Mouse (Mus musculus): Measurements from ENCODE around the gene Chrng. TPM values are rescaled to one million over a fixed set of nuclear protein-coding genes. Genes with fewer than 3 reads are reported as not detected.

Chrng gene
- polyA plus RNA-seq, 1 experiment from 2014 or later: 2.2 TPM

- Histone ChIP-seq H3K9ac (replicated peaks; ENCODE audit: low read length) (no peak overlapping the region), H3K27ac (replicated peaks; ENCODE audit: low read depth, low read length) (no peak overlapping the region), H3K9me3 (replicated peaks; ENCODE audit: control insufficient read depth, low read length) (no peaks in the 10 kb centered on the region), H3K4me3 (ENCODE audit: low read depth, low read length) (no peak overlapping the region), H3K27me3 (ENCODE audit: control insufficient read depth, insufficient read depth, low read length) (peaks cover 28% of the 10 kb centered on the region), H3K4me1 (ENCODE audit: control insufficient read depth, insufficient read depth, low read length) (no peaks in the 10 kb centered on the region; the same call in 1 of the 2 replicates), H3K36me3 (replicated peaks; ENCODE audit: control insufficient read depth, insufficient read depth, low read depth, low read length) (no peaks in the 10 kb centered on the region), H3K4me2 (ENCODE audit: low read depth, low read length) (no peak overlapping the region)
- WGBS: 8% methylated on average over 13 of the region's 13 CpGs
- DNase-seq (ENCODE audit: low spot score): no peak
- no peak for ATAC-seq (replicated peaks; ENCODE audit: insufficient number of reproducible peaks, low FRiP score, low TSS enrichment, low read depth)
Observed at GRCm38 (mm10) chr1:87185526-87185925, 18.9 kb upstream of the Chrng start.

- peaks cover 28% of the 10 kb centered on the region for H3K27me3 ChIP-seq (ENCODE audit: control insufficient read depth, insufficient read depth, low read length)
- peak overlapping the region; percentile 62 for H3K9ac ChIP-seq (replicated peaks; ENCODE audit: low read length)
- H3K9me3 ChIP-seq (replicated peaks; ENCODE audit: control insufficient read depth, low read length): no peaks in the 10 kb centered on the region
- peak overlapping the region; percentile 88 for H3K4me2 ChIP-seq (ENCODE audit: low read depth, low read length)
- no peaks in the 10 kb centered on the region; the same call in 1 of the 2 replicates for H3K4me1 ChIP-seq (ENCODE audit: control insufficient read depth, insufficient read depth, low read length)
- ATAC-seq (replicated peaks; ENCODE audit: insufficient number of reproducible peaks, low FRiP score, low TSS enrichment, low read depth) (0 out of 2 replicates have a peak, but pooled peaks have one; percentile 53), DNase-seq (ENCODE audit: low spot score) (peak; percentile 47)
- H3K36me3 ChIP-seq (replicated peaks; ENCODE audit: control insufficient read depth, insufficient read depth, low read depth, low read length): no peaks in the 10 kb centered on the region
- H3K4me3 ChIP-seq (ENCODE audit: low read depth, low read length): peak overlapping the region; percentile 47
- 1% methylated on average over 54 of the region's 54 CpGs for WGBS
- H3K27ac ChIP-seq (replicated peaks; ENCODE audit: low read depth, low read length): no peak overlapping the region
Observed at GRCm38 (mm10) chr1:87186261-87187036, 18.0 kb upstream of the Chrng start.

GRCm38 (mm10) chr1:87187037-87187355, 17.5 kb upstream of the Chrng start:
- Histone ChIP-seq H3K4me3 (ENCODE audit: low read depth, low read length) (peak overlapping the region; percentile 47), H3K36me3 (replicated peaks; ENCODE audit: control insufficient read depth, insufficient read depth, low read depth, low read length) (no peaks in the 10 kb centered on the region), H3K4me2 (ENCODE audit: low read depth, low read length) (peak overlapping the region; percentile 88), H3K9ac (replicated peaks; ENCODE audit: low read length) (peak overlapping the region; percentile 62), H3K9me3 (replicated peaks; ENCODE audit: control insufficient read depth, low read length) (no peaks in the 10 kb centered on the region), H3K27ac (replicated peaks; ENCODE audit: low read depth, low read length) (no peak overlapping the region), H3K27me3 (ENCODE audit: control insufficient read depth, insufficient read depth, low read length) (peaks cover 28% of the 10 kb centered on the region), H3K4me1 (ENCODE audit: control insufficient read depth, insufficient read depth, low read length) (no peaks in the 10 kb centered on the region; the same call in 1 of the 2 replicates)
- ATAC-seq (replicated peaks; ENCODE audit: insufficient number of reproducible peaks, low FRiP score, low TSS enrichment, low read depth) (no peak), DNase-seq (ENCODE audit: low spot score) (peak; percentile 91)
- 0% methylated on average over 15 of the region's 15 CpGs for WGBS

GRCm38 (mm10) chr1:87190429-87190828, 14.0 kb upstream of the Chrng start, which contains the start of gene Chrnd:
TSS of gene Chrnd (plus strand) at chr1:87190607.
- ATAC-seq (replicated peaks; ENCODE audit: insufficient number of reproducible peaks, low FRiP score, low TSS enrichment, low read depth) (no peak), DNase-seq (ENCODE audit: low spot score) (no peak)
- no peaks in the 10 kb centered on the region for H3K9me3 ChIP-seq (replicated peaks; ENCODE audit: control insufficient read depth, low read length)
- H3K9ac ChIP-seq (replicated peaks; ENCODE audit: low read length): no peak within 1 kb of the TSS; the same call in 1 of the 2 replicates
- H3K4me1 ChIP-seq (ENCODE audit: control insufficient read depth, insufficient read depth, low read length): no peaks in the 10 kb centered on the region; the same call in 1 of the 2 replicates
- WGBS: 26% methylated on average over 4 of the region's 4 CpGs
- H3K27me3 ChIP-seq (ENCODE audit: control insufficient read depth, insufficient read depth, low read length): peaks cover 11% of the 10 kb centered on the region
- H3K36me3 ChIP-seq (replicated peaks; ENCODE audit: control insufficient read depth, insufficient read depth, low read depth, low read length): no peaks in the 10 kb centered on the region
- H3K4me3 ChIP-seq (ENCODE audit: low read depth, low read length): no peak within 1 kb of the TSS
- H3K27ac ChIP-seq (replicated peaks; ENCODE audit: low read depth, low read length): no peak within 1 kb of the TSS
- no peak within 1 kb of the TSS for H3K4me2 ChIP-seq (ENCODE audit: low read depth, low read length)

- no peaks in the 10 kb centered on the region for H3K27me3 ChIP-seq (ENCODE audit: control insufficient read depth, insufficient read depth, low read length)
- H3K27ac ChIP-seq (replicated peaks; ENCODE audit: low read depth, low read length): no peak overlapping the region
- no peak overlapping the region for H3K4me2 ChIP-seq (ENCODE audit: low read depth, low read length)
- no peak overlapping the region for H3K9ac ChIP-seq (replicated peaks; ENCODE audit: low read length)
- no peaks in the 10 kb centered on the region for H3K36me3 ChIP-seq (replicated peaks; ENCODE audit: control insufficient read depth, insufficient read depth, low read depth, low read length)
- DNase-seq (ENCODE audit: low spot score) (no peak), ATAC-seq (replicated peaks; ENCODE audit: insufficient number of reproducible peaks, low FRiP score, low TSS enrichment, low read depth) (no peak)
- H3K9me3 ChIP-seq (replicated peaks; ENCODE audit: control insufficient read depth, low read length): no peaks in the 10 kb centered on the region
- 83% methylated on average over 9 of the region's 9 CpGs for WGBS
- H3K4me3 ChIP-seq (ENCODE audit: low read depth, low read length): no peak overlapping the region
- no peaks in the 10 kb centered on the region for H3K4me1 ChIP-seq (ENCODE audit: control insufficient read depth, insufficient read depth, low read length)
Observed at GRCm38 (mm10) chr1:87197296-87197695, 7.2 kb upstream of the Chrng start.

- 77% methylated on average over 12 of the region's 12 CpGs for WGBS
- Histone ChIP-seq H3K27ac (replicated peaks; ENCODE audit: low read depth, low read length) (no peak overlapping the region), H3K4me1 (ENCODE audit: control insufficient read depth, insufficient read depth, low read length) (no peaks in the 10 kb centered on the region), H3K4me2 (ENCODE audit: low read depth, low read length) (no peak overlapping the region), H3K9ac (replicated peaks; ENCODE audit: low read length) (no peak overlapping the region), H3K36me3 (replicated peaks; ENCODE audit: control insufficient read depth, insufficient read depth, low read depth, low read length) (no peaks in the 10 kb centered on the region), H3K4me3 (ENCODE audit: low read depth, low read length) (no peak overlapping the region), H3K27me3 (ENCODE audit: control insufficient read depth, insufficient read depth, low read length) (no peaks in the 10 kb centered on the region), H3K9me3 (replicated peaks; ENCODE audit: control insufficient read depth, low read length) (no peaks in the 10 kb centered on the region)
- no peak for DNase-seq (ENCODE audit: low spot score)
- ATAC-seq (replicated peaks; ENCODE audit: insufficient number of reproducible peaks, low FRiP score, low TSS enrichment, low read depth): no peak
Observed at GRCm38 (mm10) chr1:87198119-87199065, 6.1 kb upstream of the Chrng start.

- DNase-seq (ENCODE audit: low spot score) (no peak), ATAC-seq (replicated peaks; ENCODE audit: insufficient number of reproducible peaks, low FRiP score, low TSS enrichment, low read depth) (no peak)
- Histone ChIP-seq H3K9ac (replicated peaks; ENCODE audit: low read length) (no peak overlapping the region), H3K27me3 (ENCODE audit: control insufficient read depth, insufficient read depth, low read length) (no peaks in the 10 kb centered on the region), H3K4me1 (ENCODE audit: control insufficient read depth, insufficient read depth, low read length) (no peaks in the 10 kb centered on the region), H3K36me3 (replicated peaks; ENCODE audit: control insufficient read depth, insufficient read depth, low read depth, low read length) (no peaks in the 10 kb centered on the region), H3K4me3 (ENCODE audit: low read depth, low read length) (no peak overlapping the region), H3K9me3 (replicated peaks; ENCODE audit: control insufficient read depth, low read length) (no peaks in the 10 kb centered on the region), H3K4me2 (ENCODE audit: low read depth, low read length) (no peak overlapping the region), H3K27ac (replicated peaks; ENCODE audit: low read depth, low read length) (no peak overlapping the region)
- 74% methylated on average over 2 of the region's 2 CpGs for WGBS
Observed at GRCm38 (mm10) chr1:87200811-87201210, 3.6 kb upstream of the Chrng start.

Measured in embryonic facial prominence, embryonic 11.5 days (tissue).